ENCODE assay signal across 9 mouse cellular contexts in the genomic region with DNA sequence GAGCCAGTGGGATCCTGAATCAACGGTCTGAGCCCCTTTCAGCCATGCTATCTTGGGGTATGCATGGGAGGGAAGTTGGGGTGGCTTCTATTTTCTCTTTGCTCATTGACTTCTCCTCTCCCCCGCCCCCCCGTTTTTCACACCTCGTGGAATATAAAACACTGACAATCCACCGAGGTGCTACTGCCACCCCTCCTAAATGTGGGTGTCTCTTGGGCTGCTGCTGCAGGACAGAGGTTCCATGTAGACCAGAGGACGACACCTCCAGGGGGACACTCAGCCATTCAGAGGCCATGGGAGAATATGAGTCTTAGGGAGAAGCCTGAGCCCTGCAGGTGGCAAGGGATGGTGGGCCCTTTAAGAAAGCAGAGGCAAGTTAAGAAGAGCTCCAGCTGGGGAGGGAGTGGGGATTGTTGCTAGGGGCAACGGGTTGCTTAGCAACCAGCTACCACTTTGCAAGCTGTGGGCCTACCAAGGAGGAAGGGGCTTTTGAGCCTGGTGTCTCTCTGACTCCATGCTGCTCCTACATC. TPM values are rescaled to one million over a fixed set of nuclear protein-coding genes. Genes with fewer than 3 reads are reported as not detected.
DNase-seq lines count a peak whose midpoint lies in the region; ATAC-seq and TF ChIP-seq lines count a peak whose summit lies in the region.
"Had no signal": no experiment of that assay in that cellular context is flagged by ENCODE, and none has a peak within 500 bp of the region (broad histone marks: within the 10 kb centered on the region; RNA-seq: fewer than 3 reads in every experiment).

No protein-coding gene starts in this region.

- 24% methylated on average over 7 of the region's 7 CpGs for WGBS in hindbrain, postnatal 0 days
- WGBS in midbrain, embryonic 12.5 days, result 22% methylated on average over 7 of the region's 7 CpGs

- H3K9ac ChIP-seq in hindbrain, postnatal 0 days (replicated peaks; ENCODE audit: low read length), result 0 out of 2 replicates have a peak overlapping the region, but pooled peaks have one; percentile 5
- no peak overlapping the region for H3K9ac ChIP-seq in midbrain, embryonic 12.5 days (replicated peaks)
- H3K9ac ChIP-seq: heart, embryonic 13.5 days had no signal

- H3K4me2 ChIP-seq in hindbrain, postnatal 0 days (ENCODE audit: low read depth, low read length), result peak overlapping the region; percentile 14
- H3K4me2 ChIP-seq in midbrain, embryonic 12.5 days (replicated peaks), result peak overlapping the region; percentile 36
- H3K4me2 ChIP-seq: heart, embryonic 13.5 days had no signal

- peak; percentile 76 for ATAC-seq in hindbrain, postnatal 0 days
- peak; percentile 85 for ATAC-seq in midbrain, embryonic 12.5 days (ENCODE audit: low FRiP score, low read depth)

- H3K36me3 ChIP-seq in testis, adult 2 months (ENCODE audit: control insufficient read depth, insufficient read depth, low read length), result no peaks in the 10 kb centered on the region
- H3K36me3 ChIP-seq in hindbrain, postnatal 0 days (ENCODE audit: insufficient read depth, low read length), result peaks cover 18% of the 10 kb centered on the region
- peaks cover 18% of the 10 kb centered on the region for H3K36me3 ChIP-seq in midbrain, embryonic 12.5 days
- H3K36me3 ChIP-seq: heart, embryonic 13.5 days had no signal

- TF ChIP-seq CTCF in testis, adult 2 months (IDR thresholded peaks at IDR 0.05; ENCODE audit: control insufficient read depth, insufficient read depth, insufficient replicate concordance, low read depth, low read length), result no peak
- peak; percentile 17; the same call in 1 of the 2 replicates for TF ChIP-seq CTCF in hindbrain, postnatal 0 days (IDR thresholded peaks at IDR 0.05; ENCODE audit: low read depth)

- peaks cover 14% of the 10 kb centered on the region for H3K4me1 ChIP-seq in testis, adult 2 months (ENCODE audit: control insufficient read depth, insufficient read depth, low read length)
- H3K4me1 ChIP-seq in hindbrain, postnatal 0 days (ENCODE audit: insufficient read depth, low read length), result peaks cover 42% of the 10 kb centered on the region
- H3K4me1 ChIP-seq in midbrain, embryonic 12.5 days, result peaks cover 55% of the 10 kb centered on the region

- H3K4me3 ChIP-seq in testis, adult 2 months (ENCODE audit: control insufficient read depth, low read depth, low read length), result peak overlapping the region; percentile 82
- no peak overlapping the region for H3K4me3 ChIP-seq in hindbrain, postnatal 0 days (ENCODE audit: low read length)
- no peak overlapping the region for H3K4me3 ChIP-seq in midbrain, embryonic 12.5 days
- H3K4me3 ChIP-seq: heart, embryonic 13.5 days had no signal

- H3K27ac ChIP-seq in testis, adult 2 months (ENCODE audit: control insufficient read depth, insufficient read depth, low read depth, low read length), result no peak overlapping the region
- peak overlapping the region; percentile 5 for H3K27ac ChIP-seq in hindbrain, postnatal 0 days
- H3K27ac ChIP-seq in midbrain, embryonic 12.5 days (replicated peaks), result peak overlapping the region; percentile 85
- H3K27ac ChIP-seq: heart, embryonic 13.5 days had no signal

- no peaks in the 10 kb centered on the region for H3K27me3 ChIP-seq in testis, adult 2 months (ENCODE audit: control insufficient read depth, insufficient read depth, low read length)
- no peaks in the 10 kb centered on the region for H3K27me3 ChIP-seq in hindbrain, postnatal 0 days (ENCODE audit: insufficient read depth, low read length)
- H3K27me3 ChIP-seq in midbrain, embryonic 12.5 days, result peaks cover 5% of the 10 kb centered on the region

- no peak for TF ChIP-seq POLR2A in testis, adult 2 months (IDR thresholded peaks at IDR 0.05; ENCODE audit: control insufficient read depth, low read depth, low read length)

- intact Hi-C loops in gastrocnemius, postnatal 36 days (cut with DNase I), result no loop called here

- DNase-seq in testis, postnatal 14 days (ENCODE audit: low spot score), result no peak
- DNase-seq in hindbrain, postnatal 0 days (ENCODE audit: low spot score), result peak; percentile 92
- peak; percentile 79 for DNase-seq in thymus, postnatal 14 days
- DNase-seq in urinary bladder, postnatal 14 days (ENCODE audit: low spot score), result no peak
- no peak for DNase-seq in kidney, postnatal 14 days
- no peak for DNase-seq in gastrocnemius, postnatal 36 days

- no peaks in the 10 kb centered on the region for H3K9me3 ChIP-seq in hindbrain, postnatal 0 days (ENCODE audit: low read length)
- no peaks in the 10 kb centered on the region for H3K9me3 ChIP-seq in midbrain, embryonic 12.5 days
- H3K9me3 ChIP-seq: heart, embryonic 13.5 days had no signal

RNA-seq across cellular contexts. Expression of a gene that starts 5.5 kb away (rescaled TPM):
- 2.2 and 2.9 TPM in 2 replicates for polyA plus RNA-seq in testis, adult 2 months (2012; rRNA removed)
- 84.2 and 99.0 TPM in 2 replicates for total RNA-seq in hindbrain, postnatal 0 days (2014; rRNA removed)
- polyA plus RNA-seq in hindbrain, postnatal 0 days (2015; fragmentation: Nextera tagmentation; extraction: Ambion mirVana), result 62.2 and 65.8 TPM in 2 replicates
- 39.2 and 43.7 TPM in 2 replicates for polyA plus RNA-seq in midbrain, embryonic 12.5 days (2016; fragmentation: Nextera tagmentation; extraction: Ambion mirVana)
- total RNA-seq in gastrocnemius, postnatal 36 days (2021), result 1 to 10 TPM in 1 of 2 experiments, not detected in 1; 1.4 TPM

RNA-seq across cellular contexts. Expression of a gene that starts 18.4 kb away (rescaled TPM):
- 0.17 and 0.23 TPM in 2 replicates for polyA plus RNA-seq in testis, adult 2 months (2012; rRNA removed)
- total RNA-seq in hindbrain, postnatal 0 days (2014; rRNA removed), result 0.42 and 0.50 TPM in 2 replicates
- 0.52 and 0.60 TPM in 2 replicates for polyA plus RNA-seq in hindbrain, postnatal 0 days (2015; fragmentation: Nextera tagmentation; extraction: Ambion mirVana)
- polyA plus RNA-seq in midbrain, embryonic 12.5 days (2016; fragmentation: Nextera tagmentation; extraction: Ambion mirVana), result 0.55 and 0.66 TPM in 2 replicates
- 1 to 10 TPM; 2.1 to 2.6 TPM for total RNA-seq in gastrocnemius, postnatal 36 days (2021)

RNA-seq across cellular contexts. Expression of a gene that starts 31.0 kb away (rescaled TPM):
- polyA plus RNA-seq in testis, adult 2 months (2012; rRNA removed), result 4,712 and 6,097 TPM in 2 replicates
- total RNA-seq in hindbrain, postnatal 0 days (2014; rRNA removed), result not detected in 2 replicates
- 1.7 and 3.4 TPM in 2 replicates for polyA plus RNA-seq in hindbrain, postnatal 0 days (2015; fragmentation: Nextera tagmentation; extraction: Ambion mirVana)
- polyA plus RNA-seq in midbrain, embryonic 12.5 days (2016; fragmentation: Nextera tagmentation; extraction: Ambion mirVana), result not detected in 2 replicates
- 1 to 10 TPM; 1.0 to 1.2 TPM for total RNA-seq in gastrocnemius, postnatal 36 days (2021)

RNA-seq across cellular contexts. Expression of a gene that starts 43.9 kb away (rescaled TPM):
- polyA plus RNA-seq in testis, adult 2 months (2012; rRNA removed), result 6.6 and 8.4 TPM in 2 replicates
- total RNA-seq in hindbrain, postnatal 0 days (2014; rRNA removed), result 14.8 and 15.3 TPM in 2 replicates
- polyA plus RNA-seq in hindbrain, postnatal 0 days (2015; fragmentation: Nextera tagmentation; extraction: Ambion mirVana), result 7.3 and 7.4 TPM in 2 replicates
- polyA plus RNA-seq in midbrain, embryonic 12.5 days (2016; fragmentation: Nextera tagmentation; extraction: Ambion mirVana), result 3.3 and 3.4 TPM in 2 replicates
- 1 to 10 TPM; 1.8 TPM for total RNA-seq in gastrocnemius, postnatal 36 days (2021)

RNA-seq across cellular contexts. Expression of a gene that starts 48.4 kb away (rescaled TPM):
- polyA plus RNA-seq in testis, adult 2 months (2012; rRNA removed), result 0.28 and 0.33 TPM in 2 replicates
- total RNA-seq in hindbrain, postnatal 0 days (2014; rRNA removed), result 81.4 and 89.1 TPM in 2 replicates
- polyA plus RNA-seq in hindbrain, postnatal 0 days (2015; fragmentation: Nextera tagmentation; extraction: Ambion mirVana), result 16.8 and 16.9 TPM in 2 replicates
- 12.8 and 16.9 TPM in 2 replicates for polyA plus RNA-seq in midbrain, embryonic 12.5 days (2016; fragmentation: Nextera tagmentation; extraction: Ambion mirVana)
- total RNA-seq in gastrocnemius, postnatal 36 days (2021), result not detected

Comparison
In these comparisons a context has a peak if more than half of its experiments do, and no peak if none do; other contexts are left out.
1. DNase-seq: peak in hindbrain, postnatal 0 days (single experiment) and thymus, postnatal 14 days (single experiment); none in testis, postnatal 14 days (single experiment), urinary bladder, postnatal 14 days (single experiment), kidney, postnatal 14 days (single experiment) and gastrocnemius, postnatal 36 days (0 of 2).
2. RNA of a gene that starts 5.5 kb away (polyA plus RNA-seq): 62.2 to 65.8 TPM in hindbrain, postnatal 0 days and 39.2 to 43.7 TPM in midbrain, embryonic 12.5 days; 2.2 to 2.9 TPM in testis, adult 2 months; every median in the first group is over 10 times any median in the second.
3. RNA of a gene that starts 31.0 kb away (polyA plus RNA-seq): 4,712 to 6,097 TPM in testis, adult 2 months; 1.7 to 3.4 TPM in hindbrain, postnatal 0 days and not detected in midbrain, embryonic 12.5 days; every median in the first group is over 1,000 times any median in the second.